Mouse (Mus musculus): ENCODE data around the gene Zfp326.

Gene Zfp326

GRCm38 (mm10) chr5:105930282-105930681, 53.9 kb downstream of the Zfp326 start:
- DNase-seq (ENCODE audit: extremely low read depth, insufficient read length, low spot score): no peak

GRCm38 (mm10) chr5:105932392-105932791, 56.0 kb downstream of the Zfp326 start:
- DNase-seq (ENCODE audit: extremely low read depth, insufficient read length, low spot score): no peak

DNA sequence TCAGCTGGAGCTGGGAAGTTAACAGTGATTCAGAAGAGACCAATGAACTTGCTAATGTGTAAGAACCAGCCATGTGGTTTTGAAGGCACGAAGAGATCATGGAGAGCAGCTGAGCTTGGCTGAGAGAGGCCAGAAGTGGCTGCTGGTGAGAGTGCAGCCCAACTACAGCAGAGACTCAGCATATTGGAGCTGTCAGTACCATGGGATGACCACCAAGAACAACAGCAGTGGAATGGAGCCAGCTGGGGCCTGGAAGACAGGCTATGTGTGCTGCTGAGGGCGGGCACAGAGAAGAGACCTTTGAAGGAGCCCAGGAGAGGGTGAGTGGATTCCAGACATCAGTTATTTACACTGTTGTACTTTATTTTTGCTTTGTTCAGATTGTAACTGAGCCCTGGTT, 65.6 kb downstream of the Zfp326 start:
- DNase-seq (ENCODE audit: extremely low read depth, insufficient read length, low spot score): no peak

Data from 3134 (cell line).